Mouse (Mus musculus) lung, embryonic 15.5 days (tissue): ENCODE measurements around the gene Pheta2. TPM values are rescaled to one million over a fixed set of nuclear protein-coding genes. Genes with fewer than 3 reads are reported as not detected.
A peak's percentile ranks its signal among the peaks of the same experiment; 100 is the strongest.
"Not testable (repeated sequence)": the region's sequence is repeated elsewhere in the genome, so short reads cannot be mapped to it uniquely, and the experiment has no call there.

ENCODE experiments used
- ATAC-seq: fragments of 200-750 bp; cut with Nextera tagmentation; 2 replicates; pipeline ENCODE4 v1.8.0; 2017; ENCODE audit warnings: moderate number of reproducible peaks, borderline replicate concordance; ENCODE audit not compliant: low FRiP score, low TSS enrichment; ENCODE audit errors: extremely low read depth
- H3K27ac ChIP-seq: fragments of 300-500 bp; sonication (generic); 2 replicates; pipeline ENCODE4 v1.5.1; 2015; ENCODE audit warnings: moderate library complexity, mild to moderate bottlenecking, inconsistent platforms
- H3K27me3 ChIP-seq: fragments of 300-500 bp; sonication (generic); 2 replicates; pipeline ENCODE4 v1.6.1; 2015; ENCODE audit warnings: inconsistent platforms
- H3K36me3 ChIP-seq: fragments of 300-500 bp; sonication (generic); 2 replicates; pipeline ENCODE4 v1.6.1; 2015; ENCODE audit warnings: inconsistent platforms
- H3K4me1 ChIP-seq: fragments of 300-500 bp; sonication (generic); 2 replicates; pipeline ENCODE4 v1.6.1; 2015; ENCODE audit warnings: inconsistent platforms
- H3K4me2 ChIP-seq: fragments of 300-500 bp; sonication (generic); 2 replicates; pipeline ENCODE4 v1.6.1; 2015; ENCODE audit warnings: inconsistent platforms, mild to moderate bottlenecking, moderate library complexity
- H3K4me3 ChIP-seq: fragments of 300-500 bp; sonication (generic); 2 replicates; pipeline ENCODE4 v1.5.1; 2015; ENCODE audit warnings: mild to moderate bottlenecking, inconsistent platforms
- H3K9ac ChIP-seq: fragments of 300-500 bp; sonication (generic); 2 replicates; pipeline ENCODE4 v1.6.1; 2015; ENCODE audit warnings: inconsistent platforms
- H3K9me3 ChIP-seq: fragments of 300-500 bp; sonication (generic); 2 replicates; pipeline ENCODE4 v1.6.1; 2016; ENCODE audit warnings: inconsistent platforms
- WGBS: fragments of 180-500 bp; shearing (Covaris S2); methylation state at CpG from one replicate; pipeline ENCODE4 v1.1.7; 2015; 5-methylcytosine and 5-hydroxymethylcytosine counted together
- polyA plus RNA-seq: library from polyadenylated mRNA; unstranded; fragments of >200 nt; fragmentation: Nextera tagmentation; extraction: Ambion mirVana; gene quantifications from 2 replicates; pipeline ENCODE4 v1.2.1, GENCODE M21; 2015

Pheta2 gene
- polyA plus RNA-seq, 1 experiment from 2014 or later = 15.4 TPM

DNA sequence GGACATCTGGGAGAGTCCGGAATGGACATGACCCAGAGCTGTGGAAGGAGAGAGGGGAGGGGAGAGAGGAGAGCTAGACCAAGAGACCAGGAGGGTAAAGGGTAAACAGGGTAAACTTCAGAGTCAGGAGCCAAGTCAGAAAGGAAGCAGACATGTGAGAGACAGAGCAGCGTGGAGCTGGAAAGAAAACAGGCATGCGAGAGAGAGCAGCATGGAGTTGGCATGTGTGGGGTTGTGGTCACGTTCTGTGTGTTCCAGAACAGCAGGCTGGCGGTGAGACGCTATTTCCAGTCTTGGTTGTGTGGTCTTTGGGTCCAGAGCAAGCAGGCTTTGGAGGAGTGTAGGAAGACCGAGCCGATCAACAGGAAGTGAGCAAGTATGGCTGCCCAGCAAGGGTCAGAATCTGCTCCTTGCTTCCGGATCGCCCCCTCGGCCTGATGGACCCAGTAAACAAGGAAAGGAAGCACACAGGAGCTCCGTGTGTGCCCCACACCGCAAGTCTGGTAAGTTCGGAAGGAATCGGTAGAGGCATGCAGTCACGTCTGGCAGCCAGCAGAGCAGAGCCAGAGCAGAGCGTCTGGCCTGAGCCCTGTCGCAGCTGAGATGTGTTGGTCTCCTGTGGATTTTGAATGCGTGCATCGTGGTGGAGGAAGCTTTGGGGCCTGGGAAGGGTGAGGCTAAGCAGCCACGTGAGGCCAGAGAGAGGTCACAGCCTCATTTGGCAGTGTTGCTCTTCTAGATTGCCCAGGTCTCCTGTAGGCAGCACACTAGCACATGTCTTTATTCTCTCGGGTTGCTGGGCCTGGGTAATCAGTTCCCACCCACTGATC is 19.9 kb downstream of the Pheta2 start:
- H3K9ac ChIP-seq = no peak overlapping the region; the same call in 1 of the 2 replicates
- no peaks in the 10 kb centered on the region for H3K9me3 ChIP-seq
- H3K27ac ChIP-seq = no peak overlapping the region
- H3K4me1 ChIP-seq = peaks cover 11% of the 10 kb centered on the region; the same call in 1 of the 2 replicates
- peak overlapping the region; percentile 18; the same call in 1 of the 2 replicates for H3K4me2 ChIP-seq
- H3K27me3 ChIP-seq = no peaks in the 10 kb centered on the region
- H3K36me3 ChIP-seq = no peaks in the 10 kb centered on the region
- 48% methylated on average over 22 of the region's 22 CpGs for WGBS
- H3K4me3 ChIP-seq = no peak overlapping the region
- no peak for ATAC-seq

DNA sequence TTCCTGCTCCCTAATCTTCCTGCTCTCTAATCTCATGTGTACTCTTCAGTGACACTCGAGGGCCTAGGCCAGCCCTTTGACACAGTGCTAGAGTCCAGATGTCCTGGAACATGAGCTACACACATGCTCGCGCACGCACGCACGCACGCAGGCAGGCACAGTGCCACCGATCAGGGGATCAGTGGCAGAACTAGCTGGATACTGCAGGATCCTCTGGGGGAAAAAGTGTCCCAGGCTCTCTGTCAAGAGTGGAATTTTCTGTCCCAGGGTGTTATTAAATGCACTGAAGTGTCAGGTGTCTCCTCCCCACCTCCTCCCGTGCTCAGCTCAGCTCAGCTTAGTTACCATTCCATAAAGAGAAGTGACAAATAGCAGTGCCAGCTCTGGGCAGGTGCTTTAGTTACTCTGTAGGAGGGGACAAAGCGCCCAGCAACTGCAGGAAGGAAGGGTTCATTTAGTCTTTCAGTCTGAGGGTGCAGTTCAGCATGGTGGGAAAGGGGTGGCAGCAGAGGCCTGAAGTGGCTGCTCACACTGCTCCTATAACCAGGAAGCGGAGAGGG is 22.8 kb downstream of the Pheta2 start:
- peaks cover 7% of the 10 kb centered on the region; the same call in 1 of the 2 replicates for H3K4me1 ChIP-seq
- no peaks in the 10 kb centered on the region for H3K27me3 ChIP-seq
- no peak overlapping the region for H3K9ac ChIP-seq
- ATAC-seq = 0 out of 2 replicates have a peak, but pooled peaks have one; percentile 35
- 59% methylated on average over 11 of the region's 11 CpGs for WGBS
- H3K4me3 ChIP-seq = no peak overlapping the region
- no peak overlapping the region for H3K27ac ChIP-seq
- no peak overlapping the region for H3K4me2 ChIP-seq
- H3K36me3 ChIP-seq = no peaks in the 10 kb centered on the region
- no peaks in the 10 kb centered on the region for H3K9me3 ChIP-seq

DNA sequence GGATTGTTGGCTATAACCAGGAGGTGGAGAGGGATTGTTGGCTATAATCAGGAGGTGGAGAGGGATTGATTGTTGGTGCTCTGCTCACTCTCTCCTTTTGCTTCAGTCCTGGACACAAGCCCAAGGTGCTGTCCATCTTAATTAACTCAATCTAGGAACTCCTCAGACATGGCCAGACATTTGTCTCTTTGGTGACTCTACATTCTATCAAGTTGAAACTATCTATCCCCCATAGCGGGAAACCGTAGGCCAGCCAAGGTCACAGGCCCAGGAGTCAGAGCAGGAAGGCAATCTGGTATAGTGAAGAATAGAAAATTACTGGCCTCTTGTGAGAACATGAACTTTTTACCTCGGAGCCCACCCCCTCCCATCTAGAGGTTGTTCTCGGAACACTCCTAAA is 23.5 kb downstream of the Pheta2 start:
- no peak overlapping the region for H3K4me2 ChIP-seq
- no peaks in the 10 kb centered on the region for H3K27me3 ChIP-seq
- H3K27ac ChIP-seq = no peak overlapping the region
- 74% methylated on average over 3 of the region's 4 CpGs for WGBS
- peaks cover 7% of the 10 kb centered on the region; the same call in 1 of the 2 replicates for H3K4me1 ChIP-seq
- no peak for ATAC-seq
- H3K9ac ChIP-seq = no peak overlapping the region
- H3K4me3 ChIP-seq = no peak overlapping the region
- H3K9me3 ChIP-seq = no peaks in the 10 kb centered on the region
- no peaks in the 10 kb centered on the region for H3K36me3 ChIP-seq

DNA sequence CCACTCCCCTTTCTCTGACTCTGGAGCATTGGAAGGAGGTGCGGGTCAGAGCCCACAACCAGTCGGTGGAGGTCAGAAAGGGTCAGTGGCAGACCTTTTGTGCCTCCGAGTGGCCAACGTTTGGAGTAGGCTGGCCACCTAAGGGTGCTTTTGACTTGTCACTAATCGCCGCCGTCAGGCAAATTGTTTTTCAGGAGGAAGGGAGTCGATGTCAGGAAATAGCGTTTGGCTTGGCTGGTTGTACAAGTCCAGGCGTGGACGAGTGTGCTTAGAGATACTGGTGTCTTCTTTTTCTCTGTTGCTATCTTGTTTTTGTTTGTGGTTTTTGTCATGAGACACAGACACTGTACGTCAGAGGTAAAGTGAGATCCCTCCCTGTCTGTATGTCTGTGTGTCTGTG is 25.1 kb downstream of the Pheta2 start:
- H3K4me1 ChIP-seq, H3K4me2 ChIP-seq, ATAC-seq, H3K27ac ChIP-seq, H3K9ac ChIP-seq, H3K36me3 ChIP-seq, H3K9me3 ChIP-seq, H3K27me3 ChIP-seq, H3K4me3 ChIP-seq: not testable (repeated sequence)
- WGBS = 67% methylated on average over 8 of the region's 12 CpGs

DNA sequence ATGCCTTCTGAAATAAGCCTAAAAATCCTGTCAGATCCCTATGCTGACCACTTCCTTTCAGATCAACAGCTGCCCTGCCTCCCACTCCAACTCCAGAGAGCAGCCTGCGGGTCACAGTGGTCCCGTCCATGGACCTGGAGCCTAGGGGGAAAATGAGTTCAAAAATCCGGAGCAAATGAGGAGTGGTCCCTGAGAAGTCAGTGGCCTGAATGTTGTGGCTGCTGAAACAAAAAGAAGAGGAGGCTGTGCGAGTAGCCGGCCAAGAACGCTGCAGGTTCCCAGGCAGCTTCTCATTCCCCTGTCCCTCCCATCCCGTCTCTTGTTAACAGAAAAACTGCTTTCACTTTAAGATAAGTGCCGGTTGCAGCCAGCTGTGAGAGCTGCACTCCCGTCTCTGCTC is 25.8 kb downstream of the Pheta2 start:
- ATAC-seq, H3K9me3 ChIP-seq, H3K4me1 ChIP-seq, H3K27ac ChIP-seq, H3K27me3 ChIP-seq, H3K9ac ChIP-seq, H3K4me3 ChIP-seq, H3K36me3 ChIP-seq: not testable (repeated sequence)
- 0 out of 2 replicates have a peak overlapping the region, but pooled peaks have one; percentile 24 for H3K4me2 ChIP-seq
- 10% methylated on average over 7 of the region's 9 CpGs for WGBS

DNA sequence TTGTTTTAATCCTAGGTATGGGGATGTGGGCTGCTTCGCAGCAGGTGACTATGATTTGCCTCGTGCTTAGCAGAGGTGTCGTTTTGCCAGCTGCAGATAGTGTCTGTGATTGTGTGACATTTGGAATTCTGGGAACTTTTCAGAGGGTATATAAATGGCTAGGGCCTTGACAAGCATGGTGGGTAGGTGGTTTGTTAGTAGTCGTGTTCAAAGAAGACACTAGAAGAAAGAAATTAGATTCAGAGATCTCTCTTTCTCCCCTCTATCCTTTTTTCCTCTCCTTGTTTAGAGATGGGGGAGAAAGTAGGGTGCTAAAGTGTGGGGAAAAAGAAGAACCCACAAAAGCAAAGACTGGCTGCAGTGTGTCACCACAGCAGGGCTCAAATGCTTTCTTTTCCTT is 29.4 kb downstream of the Pheta2 start:
- Histone ChIP-seq H3K27ac (no peak overlapping the region), H3K4me3 (no peak overlapping the region), H3K9ac (no peak overlapping the region), H3K4me1 (no peaks in the 10 kb centered on the region), H3K9me3 (no peaks in the 10 kb centered on the region), H3K4me2 (no peak overlapping the region), H3K27me3 (no peaks in the 10 kb centered on the region), H3K36me3 (no peaks in the 10 kb centered on the region)
- no peak for ATAC-seq
- 81% methylated on average over 4 of the region's 4 CpGs for WGBS

DNA sequence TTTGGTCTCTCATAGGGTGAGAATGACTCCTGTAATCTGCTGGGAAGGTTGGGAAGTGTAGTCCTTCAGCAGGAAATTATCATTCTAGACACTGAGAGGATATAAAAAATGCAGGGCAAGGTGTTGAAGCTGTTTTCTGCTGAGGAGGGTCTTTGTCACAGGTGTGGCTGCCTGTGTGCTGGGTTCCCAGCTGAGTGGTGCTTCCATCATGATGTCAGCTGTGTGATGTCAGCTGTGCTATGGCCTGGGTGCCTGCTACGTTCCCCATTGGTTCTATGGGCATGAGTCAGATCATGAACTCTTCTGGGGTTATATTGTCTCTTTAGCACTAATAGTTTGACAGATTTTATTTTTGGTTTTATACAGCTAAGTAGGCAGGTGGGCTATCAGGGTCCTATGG is 30.1 kb downstream of the Pheta2 start:
- H3K9ac ChIP-seq = no peak overlapping the region
- ATAC-seq = no peak
- no peak overlapping the region for H3K4me2 ChIP-seq
- WGBS = 84% methylated on average over 1 of the region's 1 CpGs
- H3K9me3 ChIP-seq = no peaks in the 10 kb centered on the region
- H3K27me3 ChIP-seq = no peaks in the 10 kb centered on the region
- no peak overlapping the region for H3K27ac ChIP-seq
- H3K36me3 ChIP-seq = no peaks in the 10 kb centered on the region
- H3K4me1 ChIP-seq = no peaks in the 10 kb centered on the region
- no peak overlapping the region for H3K4me3 ChIP-seq

DNA sequence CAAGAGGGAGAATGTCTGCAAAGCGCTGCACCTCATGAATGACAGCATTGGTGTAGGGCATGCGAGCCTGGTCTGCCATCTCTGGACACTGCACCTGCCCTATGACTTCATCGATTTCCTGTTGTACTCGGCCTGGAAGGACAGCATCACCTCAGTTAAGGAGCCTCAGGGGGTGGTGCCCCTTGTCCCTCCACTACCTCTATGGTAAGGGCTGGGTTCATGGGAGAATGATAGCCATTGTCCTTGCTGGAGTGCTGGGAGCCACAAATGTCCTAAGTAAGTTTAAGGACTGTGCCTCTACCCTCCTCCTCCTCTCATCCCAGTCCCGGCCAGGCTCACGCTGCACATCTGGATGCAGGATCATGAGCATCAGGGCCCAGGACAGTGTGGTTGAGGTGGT is 33.7 kb downstream of the Pheta2 start:
- Histone ChIP-seq H3K4me1 (peaks cover 11% of the 10 kb centered on the region), H3K36me3 (no peaks in the 10 kb centered on the region), H3K27me3 (no peaks in the 10 kb centered on the region), H3K9me3 (no peaks in the 10 kb centered on the region), H3K9ac (no peak overlapping the region), H3K4me2 (no peak overlapping the region), H3K4me3 (no peak overlapping the region), H3K27ac (no peak overlapping the region)
- ATAC-seq = no peak
- 87% methylated on average over 6 of the region's 6 CpGs for WGBS

DNA sequence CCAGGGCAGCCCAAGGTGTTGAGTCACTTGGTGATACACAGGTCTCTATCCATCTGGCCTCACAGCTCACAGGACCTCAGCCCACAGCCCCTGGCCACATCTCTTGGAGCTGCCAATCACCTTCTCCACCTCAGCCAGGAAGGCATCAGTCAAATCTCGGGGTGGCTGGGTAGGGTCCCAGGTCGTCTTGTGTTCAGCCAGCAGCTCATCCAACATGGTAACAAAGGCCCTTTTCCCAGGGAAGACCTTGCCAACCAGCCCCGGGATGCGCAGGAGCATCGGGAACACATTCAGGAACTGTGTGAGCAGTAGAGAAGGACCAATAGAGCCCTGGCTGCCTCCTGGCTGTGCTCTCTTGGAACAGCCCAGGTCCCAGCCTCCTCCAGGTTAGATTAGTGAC is 34.2 kb downstream of the Pheta2 start:
- ATAC-seq = no peak
- Histone ChIP-seq H3K4me1 (peaks cover 15% of the 10 kb centered on the region), H3K27me3 (no peaks in the 10 kb centered on the region), H3K9me3 (no peaks in the 10 kb centered on the region), H3K4me2 (no peak overlapping the region), H3K4me3 (no peak overlapping the region), H3K36me3 (no peaks in the 10 kb centered on the region), H3K9ac (no peak overlapping the region), H3K27ac (no peak overlapping the region)
- 80% methylated on average over 5 of the region's 5 CpGs for WGBS

DNA sequence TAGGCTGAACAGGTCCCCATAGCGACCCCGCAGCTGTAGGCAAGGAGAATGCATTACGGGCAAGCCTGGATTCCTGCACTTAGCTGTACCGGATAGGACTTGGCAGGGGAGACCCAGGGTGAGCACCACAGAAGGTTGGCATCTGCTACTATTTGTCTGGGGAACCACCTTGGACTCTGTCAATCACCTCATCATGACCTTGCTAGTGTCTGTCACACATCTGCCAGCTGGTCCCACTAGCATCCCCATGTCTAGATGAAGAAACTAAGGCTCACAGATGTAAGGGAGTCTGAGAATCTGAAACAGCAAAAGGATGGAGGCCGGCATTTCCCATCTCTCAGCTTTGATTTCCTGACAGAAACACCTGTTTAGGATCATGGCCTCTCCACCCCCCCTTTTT is 35.7 kb downstream of the Pheta2 start:
- WGBS = 82% methylated on average over 5 of the region's 5 CpGs
- H3K4me1 ChIP-seq = peaks cover 22% of the 10 kb centered on the region
- no peaks in the 10 kb centered on the region for H3K9me3 ChIP-seq
- no peak overlapping the region for H3K27ac ChIP-seq
- H3K9ac ChIP-seq = no peak overlapping the region
- H3K36me3 ChIP-seq = no peaks in the 10 kb centered on the region
- no peak for ATAC-seq
- no peak overlapping the region for H3K4me2 ChIP-seq
- no peak overlapping the region for H3K4me3 ChIP-seq
- H3K27me3 ChIP-seq = no peaks in the 10 kb centered on the region

DNA sequence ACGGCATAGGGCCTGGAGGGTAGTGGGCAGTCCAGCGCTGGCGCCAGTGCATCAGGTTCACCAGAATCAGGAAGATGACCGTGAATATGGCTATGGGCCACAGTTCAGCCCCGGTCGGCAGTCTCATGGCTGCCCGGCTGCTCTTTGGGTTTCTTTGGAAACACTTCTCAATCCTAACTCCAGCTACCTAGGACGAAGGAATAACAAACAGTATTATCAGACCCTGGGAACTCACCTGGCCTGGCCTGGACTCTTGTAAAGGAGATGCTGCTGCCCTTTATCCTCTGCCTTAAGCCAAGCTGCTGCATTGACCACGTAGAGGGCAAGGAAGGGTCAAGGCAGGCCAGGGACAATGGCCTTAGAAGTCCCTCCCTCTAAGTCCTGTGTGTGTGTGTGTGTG is 37.1 kb downstream of the Pheta2 start:
- WGBS = 82% methylated on average over 9 of the region's 9 CpGs
- no peaks in the 10 kb centered on the region for H3K9me3 ChIP-seq
- H3K4me3 ChIP-seq = no peak overlapping the region
- no peaks in the 10 kb centered on the region for H3K27me3 ChIP-seq
- H3K4me1 ChIP-seq = peaks cover 31% of the 10 kb centered on the region
- H3K9ac ChIP-seq = no peak overlapping the region
- H3K27ac ChIP-seq = peak overlapping the region; percentile 78; the same call in 1 of the 2 replicates
- no peak for ATAC-seq
- no peaks in the 10 kb centered on the region for H3K36me3 ChIP-seq
- H3K4me2 ChIP-seq = no peak overlapping the region

DNA sequence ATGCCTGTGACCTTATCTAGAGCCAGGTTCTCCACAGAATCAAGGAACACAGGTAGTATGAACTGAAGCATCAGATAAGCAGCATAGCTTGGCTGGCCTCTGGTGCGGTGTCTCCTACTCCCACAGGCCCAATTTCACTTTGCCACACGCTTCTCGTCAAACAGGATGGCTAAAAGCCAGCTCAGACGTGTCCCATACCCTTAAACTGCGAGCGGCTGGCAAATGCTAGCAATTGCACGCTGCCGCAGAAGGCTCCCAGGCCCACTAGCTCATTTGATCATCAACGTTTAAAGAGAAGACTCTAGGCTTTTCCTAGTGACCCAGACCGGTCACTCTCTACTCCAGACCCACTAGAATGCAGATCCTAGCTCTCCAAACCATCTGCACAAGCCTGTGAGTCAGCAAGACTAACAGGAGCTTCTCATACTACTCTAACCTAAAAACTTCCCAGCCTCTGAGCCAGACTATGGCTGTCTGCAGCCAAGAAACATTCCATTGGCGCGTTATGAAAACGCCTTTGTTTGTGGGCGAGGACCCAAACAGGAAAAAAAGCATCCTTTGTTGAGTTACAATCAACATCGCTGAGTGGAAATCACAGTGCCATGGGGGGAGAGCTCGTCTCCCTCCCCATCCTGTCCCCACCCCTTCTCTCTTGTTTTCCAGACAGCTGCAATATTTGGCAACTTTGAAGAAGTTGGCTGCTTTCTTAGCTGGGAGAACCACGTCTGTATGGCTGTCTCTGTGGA is 37.8 kb downstream of the Pheta2 start:
- peak overlapping the region; percentile 78 for H3K27ac ChIP-seq
- no peaks in the 10 kb centered on the region for H3K36me3 ChIP-seq
- H3K4me2 ChIP-seq = 0 out of 2 replicates have a peak overlapping the region, but pooled peaks have one; percentile 9
- H3K4me3 ChIP-seq = no peak overlapping the region
- H3K9me3 ChIP-seq = no peaks in the 10 kb centered on the region
- no peaks in the 10 kb centered on the region for H3K27me3 ChIP-seq
- no peak overlapping the region for H3K9ac ChIP-seq
- 50% methylated on average over 17 of the region's 17 CpGs for WGBS
- H3K4me1 ChIP-seq = peaks cover 31% of the 10 kb centered on the region
- ATAC-seq = peak; percentile 21; the same call in 1 of the 2 replicates
